Mouse (Mus musculus) gastrocnemius, adult 8-10 months (tissue): ENCODE data around the gene Pkn3. TPM values are rescaled to one million over a fixed set of nuclear protein-coding genes. Genes with fewer than 3 reads are reported as not detected.
A peak's percentile ranks its signal among the peaks of the same experiment; 100 is the strongest.
"Not testable (repeated sequence)": the region's sequence is repeated elsewhere in the genome, so short reads cannot be mapped to it uniquely, and the experiment has no call there.

Experiments
- DNase-seq, 2 experiments: peaks; one replicate each; pipeline ENCODE4 v3.0.0; 2022; ENCODE audit warnings: low spot score in 2 of 2
- total RNA-seq, 4 experiments: library from RNA; stranded (reverse); gene quantifications; 2 replicates each; pipeline ENCODE4 v1.2.4; 2022

The Pkn3 gene
- 1 to 10 TPM; 2.1 to 3.2 (median 2.7) TPM for total RNA-seq

GRCm38 (mm10) chr2:30077502-30078348 is at the start of gene Pkn3:
TSS of gene Pkn3 (plus strand) at chr2:30077684.
- DNase-seq: peak; percentile 62 to 66

GRCm38 (mm10) chr2:30032244-30032846 is 45.1 kb upstream of the Pkn3 start:
- DNase-seq: no peak

GRCm38 (mm10) chr2:30032957-30033356 is 44.5 kb upstream of the Pkn3 start:
- DNase-seq: no peak

GRCm38 (mm10) chr2:30037762-30038161 is 39.7 kb upstream of the Pkn3 start:
- peak in 1 of 2 experiments; percentile 59 for DNase-seq

GRCm38 (mm10) chr2:30038370-30038769 is 39.1 kb upstream of the Pkn3 start:
- DNase-seq: no peak

- no peak for DNase-seq
Measured at GRCm38 (mm10) chr2:30039687-30040086, 37.8 kb upstream of the Pkn3 start.

- DNase-seq: peak; percentile 47 to 52
Measured at GRCm38 (mm10) chr2:30042445-30042844, 35.0 kb upstream of the Pkn3 start.

- no peak for DNase-seq
Measured at GRCm38 (mm10) chr2:30044550-30044949, 32.9 kb upstream of the Pkn3 start.

- no peak for DNase-seq
Measured at GRCm38 (mm10) chr2:30047127-30047526, 30.4 kb upstream of the Pkn3 start.

- no peak for DNase-seq
Measured at GRCm38 (mm10) chr2:30048101-30048501, 29.4 kb upstream of the Pkn3 start.

GRCm38 (mm10) chr2:30048699-30049388 is 28.6 kb upstream of the Pkn3 start, which contains the start of gene Wdr34:
TSS of gene Wdr34 (minus strand) at chr2:30048881.
- DNase-seq: peak; percentile 94 to 96

- DNase-seq: no peak
Measured at GRCm38 (mm10) chr2:30049831-30050230, 27.7 kb upstream of the Pkn3 start.

- DNase-seq: no peak
Measured at GRCm38 (mm10) chr2:30051992-30052761, 25.3 kb upstream of the Pkn3 start.

GRCm38 (mm10) chr2:30055310-30055709 is 22.2 kb upstream of the Pkn3 start:
- not testable (repeated sequence) for DNase-seq

GRCm38 (mm10) chr2:30056736-30057135 is 20.7 kb upstream of the Pkn3 start:
- no peak for DNase-seq

- no peak for DNase-seq
Measured at GRCm38 (mm10) chr2:30057223-30057904, 20.1 kb upstream of the Pkn3 start, which contains the start of gene Set. TSS of gene Set (plus strand) at chr2:30057378.

- DNase-seq: no peak
Measured at GRCm38 (mm10) chr2:30058418-30058817, 19.1 kb upstream of the Pkn3 start.

GRCm38 (mm10) chr2:30061215-30062166 is 16.0 kb upstream of the Pkn3 start:
- no peak for DNase-seq
